Mouse (Mus musculus) MEL (cell line): Measurements from ENCODE around the gene Prm1. TPM values are rescaled to one million over a fixed set of nuclear protein-coding genes. Genes with fewer than 3 reads are reported as not detected.

ENCODE experiments used
- DNase-seq: peaks from one replicate; pipeline ENCODE4 v3.0.0; 2011; ENCODE audit warnings: low read depth, low spot score
- H3K27ac ChIP-seq: 2 replicates; pipeline ENCODE4 v1.5.1; 2012; ENCODE audit warnings: low read depth, mild to moderate bottlenecking, control low read depth, low read length, moderate library complexity; ENCODE audit not compliant: control insufficient read depth
- H3K27me3 ChIP-seq, 2 experiments: fragments of 150-350 bp in 1 of 2; sonication (generic) in 1 of 2; 2 replicates each; pipeline ENCODE4 v1.6.1; 2012; ENCODE audit warnings: low read length in 2 of 2, mild to moderate bottlenecking in 2 of 2, improper control_type of control experiment in 1 of 2, moderate library complexity in 1 of 2; ENCODE audit not compliant: insufficient read depth in 2 of 2, control insufficient read depth in 1 of 2
- H3K36me3 ChIP-seq, 2 experiments: 2 replicates each; pipeline ENCODE4 v1.6.1; 2012 to 2014; ENCODE audit warnings: low read length in 2 of 2, improper control_type of control experiment in 1 of 2, inconsistent platforms in 1 of 2, mild to moderate bottlenecking in 1 of 2; ENCODE audit not compliant: insufficient read depth in 2 of 2, control insufficient read depth in 1 of 2
- H3K4me1 ChIP-seq, 2 experiments: fragments of 150-350 bp in 1 of 2; sonication (generic) in 1 of 2; 2 replicates each; pipeline ENCODE4 v1.6.1; 2012; ENCODE audit warnings: low read length in 2 of 2, improper control_type of control experiment in 1 of 2, mild to moderate bottlenecking in 1 of 2; ENCODE audit not compliant: insufficient read depth in 2 of 2, control insufficient read depth in 1 of 2
- H3K4me3 ChIP-seq, 2 experiments: fragments of 150-350 bp in 1 of 2; sonication (generic) in 1 of 2; 2 replicates each; pipeline ENCODE4 v1.5.1; 2012; ENCODE audit warnings: low read depth in 2 of 2, low read length in 2 of 2, mild to moderate bottlenecking in 2 of 2, moderate library complexity in 2 of 2, control low read depth in 1 of 2, improper control_type of control experiment in 1 of 2; ENCODE audit not compliant: control insufficient read depth in 1 of 2, insufficient read depth in 1 of 2
- H3K79me2 ChIP-seq: 2 replicates; pipeline ENCODE4 v1.6.1; 2012; ENCODE audit warnings: mild to moderate bottlenecking, low read length, moderate library complexity; ENCODE audit not compliant: control insufficient read depth, poor library complexity, insufficient read depth
- H3K9ac ChIP-seq: 2 replicates; pipeline ENCODE4 v1.6.1; 2012; ENCODE audit warnings: low read depth, mild to moderate bottlenecking, control low read depth, low read length, moderate library complexity; ENCODE audit not compliant: control insufficient read depth, poor library complexity, severe bottlenecking
- H3K9me3 ChIP-seq: fragments of 150-350 bp; sonication (generic); replicated peaks from 2 replicates; pipeline ENCODE4 v1.6.1; 2012; ENCODE audit warnings: mild to moderate bottlenecking, low read length, improper control_type of control experiment, moderate library complexity; ENCODE audit not compliant: insufficient read depth
- CHD1 ChIP-seq: IDR thresholded peaks from 2 replicates; pipeline ENCODE4 v1.6.1; 2012; ENCODE audit warnings: low read depth, mild to moderate bottlenecking, inconsistent platforms, low read length, improper control_type of control experiment
- CHD2 ChIP-seq: IDR thresholded peaks from 2 replicates; pipeline ENCODE4 v1.6.1; 2011; ENCODE audit warnings: low read length, improper control_type of control experiment
- CTCF ChIP-seq, 3 experiments: IDR thresholded peaks in 2 of 3; conservative IDR thresholded peaks in 1 of 3; 2 replicates each; pipeline ENCODE4 v1.5.1; 2011 to 2012; ENCODE audit warnings: low read length in 3 of 3, low read depth in 2 of 3, mild to moderate bottlenecking in 2 of 3, improper control_type of control experiment in 1 of 3, inconsistent platforms in 1 of 3, mixed read lengths in 1 of 3, moderate library complexity in 1 of 3; ENCODE audit not compliant: control insufficient read depth in 1 of 3, insufficient read depth in 1 of 3, poor library complexity in 1 of 3, severe bottlenecking in 1 of 3
- ETS1 ChIP-seq: IDR thresholded peaks from 2 replicates; pipeline ENCODE4 v1.6.1; 2012; ENCODE audit warnings: low read depth, mild to moderate bottlenecking, inconsistent platforms, low read length, improper control_type of control experiment, moderate library complexity
- GABPA ChIP-seq: IDR thresholded peaks from 2 replicates; pipeline ENCODE4 v1.6.1; 2012; ENCODE audit warnings: low read depth, mild to moderate bottlenecking, inconsistent platforms, low read length, improper control_type of control experiment, moderate library complexity
- GATA1 ChIP-seq: IDR thresholded peaks from 2 replicates; pipeline ENCODE4 v1.6.1; 2011; ENCODE audit warnings: low read depth, low read length, improper control_type of control experiment
- HCFC1 ChIP-seq: IDR thresholded peaks from 2 replicates; pipeline ENCODE4 v1.6.1; 2012; ENCODE audit warnings: low read depth, mild to moderate bottlenecking, inconsistent platforms, low read length, improper control_type of control experiment, moderate library complexity
- KAT2A ChIP-seq: conservative IDR thresholded peaks from 2 replicates; pipeline ENCODE4 v1.6.1; 2012; ENCODE audit warnings: low read depth, low read length, improper control_type of control experiment, inconsistent platforms
- MAZ ChIP-seq: IDR thresholded peaks from 2 replicates; pipeline ENCODE4 v1.6.1; 2012; ENCODE audit warnings: low read depth, mild to moderate bottlenecking, inconsistent platforms, low read length, improper control_type of control experiment
- MEF2A ChIP-seq: IDR thresholded peaks from 2 replicates; pipeline ENCODE4 v1.6.1; 2014; ENCODE audit warnings: low read depth, mild to moderate bottlenecking, inconsistent platforms, low read length, improper control_type of control experiment; ENCODE audit not compliant: poor library complexity, insufficient replicate concordance, severe bottlenecking; ENCODE audit errors: extremely low read depth
- MYB ChIP-seq: IDR thresholded peaks from 2 replicates; pipeline ENCODE4 v1.6.1; 2011; ENCODE audit warnings: mild to moderate bottlenecking, low read depth, low read length, improper control_type of control experiment
- MYC ChIP-seq: IDR thresholded peaks from 2 replicates; pipeline ENCODE4 v1.6.1; 2011; ENCODE audit warnings: low read depth, mild to moderate bottlenecking, low read length, improper control_type of control experiment, moderate library complexity
- SMC3 ChIP-seq: IDR thresholded peaks from 2 replicates; pipeline ENCODE4 v1.6.1; 2011; ENCODE audit warnings: low read depth, low read length, improper control_type of control experiment
- UBTF ChIP-seq: IDR thresholded peaks from 2 replicates; pipeline ENCODE4 v1.6.1; 2012; ENCODE audit warnings: low read depth, mild to moderate bottlenecking, inconsistent platforms, low read length, improper control_type of control experiment, moderate library complexity, borderline replicate concordance; ENCODE audit not compliant: insufficient read depth
- USF2 ChIP-seq, 2 experiments: IDR thresholded peaks; 2 replicates each; pipeline ENCODE4 v1.6.1; 2011 to 2012; ENCODE audit warnings: improper control_type of control experiment in 2 of 2, low read length in 2 of 2, borderline replicate concordance in 1 of 2, inconsistent platforms in 1 of 2, low read depth in 1 of 2, mild to moderate bottlenecking in 1 of 2; ENCODE audit not compliant: insufficient read depth in 1 of 2
- ZMIZ1 ChIP-seq: IDR thresholded peaks from 2 replicates; pipeline ENCODE4 v1.6.1; 2012; ENCODE audit warnings: low read depth, mild to moderate bottlenecking, inconsistent platforms, low read length, improper control_type of control experiment, moderate library complexity
- polyA plus RNA-seq, 2 experiments: library from polyadenylated mRNA; stranded (reverse) in 1 of 2; unstranded in 1 of 2; fragments of >175 nt in 1 of 2; fragments of >200 nt in 1 of 2; gene quantifications; 2 replicates each; pipeline versions ENCODE4 v1.2.1 to v1.2.4; 2012; ENCODE audit warnings: low replicate concordance in 2 of 2, low read depth in 1 of 2; ENCODE audit not compliant: insufficient read length in 2 of 2, insufficient read depth in 1 of 2, missing spikeins in 1 of 2
- total RNA-seq: library from RNA; depleted of rRNA; stranded (reverse); fragments of 300-350 nt; gene quantifications from 2 replicates; pipeline ENCODE4 v1.2.3, GENCODE M21; 2012

Prm1 gene
- total and polyA plus RNA-seq, 3 experiments, result not detected

DNA sequence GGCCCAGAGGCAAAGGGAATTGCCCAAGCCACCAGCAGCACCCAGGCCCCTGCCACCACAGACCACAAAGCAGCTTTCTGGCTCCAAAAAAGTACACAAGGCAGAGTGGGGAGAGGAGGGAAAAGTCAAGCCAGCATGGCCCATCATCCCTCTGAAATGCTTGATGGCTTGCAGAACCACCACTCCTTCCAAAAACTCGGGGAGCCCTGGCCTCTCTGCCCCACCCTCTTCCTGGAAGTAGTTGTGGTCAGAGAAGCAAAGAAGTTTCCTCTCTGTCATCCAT lies 22.5 kb downstream of the Prm1 start:
- H3K4me3 ChIP-seq, result no peak overlapping the region
- no peaks in the 10 kb centered on the region for H3K36me3 ChIP-seq
- no peak overlapping the region for H3K27ac ChIP-seq
- peaks cover 0 to 3% of the 10 kb centered on the region in 2 experiments; a peak in 1 of 4 replicates for H3K4me1 ChIP-seq
- TF ChIP-seq CTCF (IDR thresholded peaks at IDR 0.05 in 2 of 3, conservative IDR thresholded peaks at IDR 0.05 in 1 of 3; ENCODE audit: control insufficient read depth in 1 of 3, insufficient read depth in 1 of 3, low read depth in 2 of 3, low read length in 3 of 3, poor library complexity in 1 of 3, severe bottlenecking in 1 of 3), result no peak
- no peak for TF ChIP-seq GABPA
- TF ChIP-seq MAZ, result no peak
- TF ChIP-seq USF2 (IDR thresholded peaks at IDR 0.05; ENCODE audit: borderline replicate concordance in 1 of 2, insufficient read depth in 1 of 2, low read depth in 1 of 2, low read length in 2 of 2), result no peak
- TF ChIP-seq ZMIZ1, result no peak
- TF ChIP-seq GATA1, result no peak
- TF ChIP-seq MEF2A, result no peak
- TF ChIP-seq CHD1, result no peak
- TF ChIP-seq SMC3, result no peak
- H3K9ac ChIP-seq, result no peak overlapping the region
- DNase-seq, result no peak
- peaks cover 0 to 4% of the 10 kb centered on the region in 2 experiments; a peak in 3 of 4 replicates for H3K27me3 ChIP-seq
- no peaks in the 10 kb centered on the region for H3K9me3 ChIP-seq
- no peaks in the 10 kb centered on the region; the same call in 1 of the 2 replicates for H3K79me2 ChIP-seq

DNA sequence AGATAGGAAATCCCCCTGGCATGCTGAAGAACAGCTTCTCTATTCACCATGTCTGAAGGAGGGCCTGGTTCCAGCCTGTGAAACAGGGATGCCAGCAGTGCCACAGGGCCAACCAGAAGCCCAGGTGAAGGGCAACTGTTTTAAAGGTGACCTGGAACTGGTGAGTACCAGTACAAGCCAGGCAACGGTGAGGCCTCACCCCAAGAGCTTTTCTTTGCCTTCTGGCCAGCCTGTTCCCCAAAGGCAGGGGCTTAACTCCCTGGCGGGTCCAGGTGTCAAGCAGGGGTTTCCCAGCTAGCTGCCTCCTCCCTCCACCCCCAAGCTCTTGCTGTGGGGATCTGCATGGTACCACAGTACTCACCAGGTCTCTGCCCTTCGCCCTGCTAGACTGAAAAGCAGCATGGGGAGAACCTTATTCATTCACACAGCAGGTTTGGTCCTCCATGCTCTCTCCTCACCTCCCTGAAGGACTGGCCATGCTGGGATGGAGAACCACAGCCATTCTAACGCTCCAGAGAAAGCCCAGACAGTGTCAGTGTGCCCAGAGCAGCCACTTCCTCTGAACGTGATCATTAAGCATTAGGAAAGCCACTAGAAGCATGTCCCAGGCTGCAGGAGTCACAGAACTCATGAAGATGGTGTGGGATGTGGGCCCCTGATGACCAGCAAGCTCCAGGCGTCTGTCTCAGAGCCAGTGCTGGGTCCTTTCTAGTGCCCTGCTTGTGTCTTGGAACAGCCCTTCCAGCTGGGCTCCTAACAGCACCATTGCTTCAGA lies 23.1 kb downstream of the Prm1 start:
- no peak for DNase-seq
- H3K36me3 ChIP-seq, result no peaks in the 10 kb centered on the region
- no peak overlapping the region for H3K27ac ChIP-seq
- peaks cover 0 to 3% of the 10 kb centered on the region in 2 experiments; a peak in 1 of 4 replicates for H3K4me1 ChIP-seq
- H3K9ac ChIP-seq, result no peak overlapping the region
- no peak overlapping the region for H3K4me3 ChIP-seq
- peaks cover 0 to 4% of the 10 kb centered on the region in 2 experiments; a peak in 3 of 4 replicates for H3K27me3 ChIP-seq
- H3K9me3 ChIP-seq, result no peaks in the 10 kb centered on the region
- H3K79me2 ChIP-seq, result no peaks in the 10 kb centered on the region; the same call in 1 of the 2 replicates
- no peak for TF ChIP-seq CTCF (IDR thresholded peaks at IDR 0.05 in 2 of 3, conservative IDR thresholded peaks at IDR 0.05 in 1 of 3; ENCODE audit: control insufficient read depth in 1 of 3, insufficient read depth in 1 of 3, low read depth in 2 of 3, low read length in 3 of 3, poor library complexity in 1 of 3, severe bottlenecking in 1 of 3)
- no peak for TF ChIP-seq UBTF
- TF ChIP-seq KAT2A, result no peak
- TF ChIP-seq GATA1, result no peak
- no peak for TF ChIP-seq USF2 (IDR thresholded peaks at IDR 0.05; ENCODE audit: borderline replicate concordance in 1 of 2, insufficient read depth in 1 of 2, low read depth in 1 of 2, low read length in 2 of 2)
- TF ChIP-seq ZMIZ1, result no peak
- TF ChIP-seq SMC3, result no peak
- no peak for TF ChIP-seq HCFC1
- no peak for TF ChIP-seq MYC
- TF ChIP-seq MYB, result no peak
- TF ChIP-seq CHD2, result no peak
- TF ChIP-seq ETS1, result no peak
